Mouse (Mus musculus) right cerebral cortex, postnatal 4 days (tissue): ENCODE measurements around the gene Fibin.

Experiments
- DNase-seq: peaks from one replicate; pipeline ENCODE4 v3.0.0-alpha.2; 2022

The Fibin gene

DNA sequence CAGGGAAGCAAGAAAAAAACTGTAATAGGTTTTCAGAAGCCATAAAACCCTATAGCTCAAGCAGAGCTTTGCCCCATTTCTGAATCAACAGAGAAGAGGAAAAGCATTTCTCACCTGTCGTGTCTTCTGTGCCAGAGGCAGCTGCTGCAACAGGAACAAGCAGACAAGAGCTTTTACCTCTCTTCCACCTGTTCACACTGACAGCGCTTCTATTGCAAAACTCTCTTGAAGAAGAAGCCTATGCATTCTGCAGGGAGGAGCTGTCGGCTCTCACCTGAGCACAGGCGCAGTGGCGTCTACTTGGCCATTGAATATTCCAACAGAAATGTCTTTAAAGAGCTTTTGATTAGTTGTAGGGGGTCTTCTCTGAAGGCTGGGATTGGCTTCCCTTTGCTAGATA, 48.9 kb downstream of the Fibin start:
- DNase-seq, result no peak

- no peak for DNase-seq
These were observed 49.6 kb downstream of the Fibin start for GRCm38 (mm10) chr2:110313305-110313824.
